ENCODE assay signal across 11 mouse cellular contexts in the genomic region with DNA sequence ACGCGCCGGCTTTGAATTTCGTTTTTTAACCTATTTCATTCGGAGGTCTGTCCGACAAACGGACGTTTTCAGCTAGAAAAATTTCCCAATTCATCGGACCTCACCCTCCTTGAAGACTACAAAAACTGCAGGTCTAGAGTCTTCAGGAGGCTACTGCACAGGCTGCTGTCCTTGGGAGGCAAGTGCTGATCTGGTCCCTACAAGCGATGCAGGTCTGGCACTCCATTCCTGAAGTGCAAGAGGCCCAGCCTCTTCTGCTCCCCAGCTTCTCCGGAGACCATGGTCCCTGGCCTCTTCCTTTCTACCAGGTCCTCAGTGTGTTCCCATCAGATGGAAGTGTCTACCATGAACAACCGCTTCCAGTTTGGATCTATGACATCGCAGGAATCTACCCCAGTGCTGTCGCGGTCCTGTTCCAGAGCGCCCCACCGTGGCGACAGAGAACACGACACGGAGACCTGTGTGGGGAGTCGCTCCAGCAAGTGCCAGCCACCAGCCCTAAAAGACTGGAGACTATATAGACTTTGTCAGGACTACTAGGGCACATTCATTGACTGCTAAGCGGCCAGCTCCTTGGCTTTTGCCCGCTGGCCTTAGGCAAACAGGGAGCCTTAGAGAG. TPM values are rescaled to one million over a fixed set of nuclear protein-coding genes. Genes with fewer than 3 reads are reported as not detected.
DNase-seq lines count a peak whose midpoint lies in the region; ATAC-seq and TF ChIP-seq lines count a peak whose summit lies in the region.
"Not testable (repeated sequence)": the region's sequence is repeated elsewhere in the genome, so short reads cannot be mapped to it uniquely, and the experiment has no call there.
"Had no signal": no experiment of that assay in that cellular context is flagged by ENCODE, and none has a peak within 500 bp of the region (broad histone marks: within the 10 kb centered on the region; RNA-seq: fewer than 3 reads in every experiment).

No protein-coding gene starts in this region.

- peak; percentile 37 to 77 for DNase-seq in adrenal gland, adult (ENCODE audit: inconsistent age in 2 of 2, low spot score in 1 of 2)
- DNase-seq in cerebellum, postnatal 10 days: peak; percentile 73 to 74
- peak; percentile 8 to 29 for DNase-seq in frontal cortex, postnatal 14 days (ENCODE audit: low spot score in 2 of 2)
- DNase-seq in hindbrain, postnatal 0 days (ENCODE audit: low spot score): peak; percentile 54
- DNase-seq in layer of hippocampus, postnatal 10 days (ENCODE audit: low spot score in 2 of 2): peak; percentile 51 to 65
- DNase-seq in neural tube, embryonic 11.5 days (ENCODE audit: low spot score): peak; percentile 72
- peak; percentile 35 for DNase-seq in thymus, postnatal 0 days (ENCODE audit: low spot score)

- not testable (repeated sequence) for H3K27ac ChIP-seq in hindbrain, postnatal 0 days; lung, embryonic 16.5 days (ENCODE audit: low read length); neural tube, embryonic 11.5 days (ENCODE audit: low read depth, low read length)

- H3K27me3 ChIP-seq in hindbrain, postnatal 0 days (ENCODE audit: insufficient read depth, low read length); lung, embryonic 16.5 days (ENCODE audit: control insufficient read depth, insufficient read depth, low read depth, low read length); neural tube, embryonic 11.5 days (ENCODE audit: control insufficient read depth, insufficient read depth, low read length): not testable (repeated sequence)

- not testable (repeated sequence) for H3K9ac ChIP-seq in hindbrain, postnatal 0 days (replicated peaks; ENCODE audit: low read length); lung, embryonic 16.5 days (ENCODE audit: low read length); neural tube, embryonic 11.5 days (ENCODE audit: low read length)

- ATAC-seq in hindbrain, postnatal 0 days: peak; percentile 62
- peak; percentile 22; the same call in 1 of the 2 replicates for ATAC-seq in lung, embryonic 16.5 days (ENCODE audit: low read depth)
- ATAC-seq in neural tube, embryonic 11.5 days (ENCODE audit: insufficient read depth, low FRiP score, low TSS enrichment): peak; percentile 54; the same call in 1 of the 2 replicates

- not testable (repeated sequence) for H3K4me2 ChIP-seq in hindbrain, postnatal 0 days (ENCODE audit: low read depth, low read length); lung, embryonic 16.5 days (ENCODE audit: low read depth, low read length); neural tube, embryonic 11.5 days (ENCODE audit: low read depth)

- WGBS in hindbrain, postnatal 0 days: 10% methylated on average over 14 of the region's 23 CpGs
- WGBS in lung, embryonic 16.5 days: 4% methylated on average over 14 of the region's 23 CpGs
- 4% methylated on average over 14 of the region's 23 CpGs for WGBS in neural tube, embryonic 11.5 days

- peak; percentile 58 for TF ChIP-seq CTCF in hindbrain, postnatal 0 days (IDR thresholded peaks at IDR 0.05; ENCODE audit: low read depth)

- H3K4me1 ChIP-seq in hindbrain, postnatal 0 days (ENCODE audit: insufficient read depth, low read length); lung, embryonic 16.5 days (replicated peaks; ENCODE audit: control insufficient read depth, insufficient read depth, low read length); neural tube, embryonic 11.5 days (ENCODE audit: control insufficient read depth, insufficient read depth, low read length): not testable (repeated sequence)

- not testable (repeated sequence) for H3K36me3 ChIP-seq in hindbrain, postnatal 0 days (ENCODE audit: insufficient read depth, low read length); lung, embryonic 16.5 days (ENCODE audit: control insufficient read depth, insufficient read depth, low read length); neural tube, embryonic 11.5 days (ENCODE audit: control insufficient read depth, insufficient read depth, low read length)

- H3K4me3 ChIP-seq in hindbrain, postnatal 0 days (ENCODE audit: low read length); lung, embryonic 16.5 days (ENCODE audit: low read length); neural tube, embryonic 11.5 days (ENCODE audit: low read depth, low read length): not testable (repeated sequence)

- H3K9me3 ChIP-seq in hindbrain, postnatal 0 days (ENCODE audit: low read length); lung, embryonic 16.5 days (ENCODE audit: control insufficient read depth, low read length); neural tube, embryonic 11.5 days (ENCODE audit: control insufficient read depth, low read length): not testable (repeated sequence)

RNA-seq across cellular contexts. Expression of a gene that starts 2.0 kb away (rescaled TPM):
- total RNA-seq in hindbrain, postnatal 0 days (2014; rRNA removed): not detected in 2 replicates
- polyA plus RNA-seq in hindbrain, postnatal 0 days (2015; fragmentation: Nextera tagmentation; extraction: Ambion mirVana): not detected in 2 replicates
- not detected for total RNA-seq in layer of hippocampus, postnatal 10 days (2021)
- polyA plus RNA-seq in lung, embryonic 16.5 days (2015; fragmentation: Nextera tagmentation; extraction: Ambion mirVana): not detected in 2 replicates
- polyA plus RNA-seq in neural tube, embryonic 11.5 days (2014; fragmentation: Nextera tagmentation; extraction: Ambion mirVana): not detected in 2 replicates
- not detected in 2 replicates for polyA plus RNA-seq in thymus, postnatal 0 days (2015; fragmentation: Nextera tagmentation; extraction: Ambion mirVana)
- polyA plus RNA-seq: frontal cortex, adult 2 months; intestine, embryonic 15.5 days; macrophage had no signal

RNA-seq across cellular contexts. Expression of a gene that starts 7.8 kb away (rescaled TPM):
- 0.47 TPM in 1 of 2 replicates, not detected in the other for total RNA-seq in hindbrain, postnatal 0 days (2014; rRNA removed)
- not detected in 2 replicates for polyA plus RNA-seq in hindbrain, postnatal 0 days (2015; fragmentation: Nextera tagmentation; extraction: Ambion mirVana)
- not detected for total RNA-seq in layer of hippocampus, postnatal 10 days (2021)
- not detected in 2 replicates for polyA plus RNA-seq in lung, embryonic 16.5 days (2015; fragmentation: Nextera tagmentation; extraction: Ambion mirVana)
- polyA plus RNA-seq in neural tube, embryonic 11.5 days (2014; fragmentation: Nextera tagmentation; extraction: Ambion mirVana): not detected in 2 replicates
- not detected in 2 replicates for polyA plus RNA-seq in thymus, postnatal 0 days (2015; fragmentation: Nextera tagmentation; extraction: Ambion mirVana)
- polyA plus RNA-seq: frontal cortex, adult 2 months; intestine, embryonic 15.5 days; macrophage had no signal

RNA-seq across cellular contexts. Expression of a gene that starts 47.1 kb away (rescaled TPM):
- total RNA-seq in hindbrain, postnatal 0 days (2014; rRNA removed): 21.1 and 27.7 TPM in 2 replicates
- polyA plus RNA-seq in hindbrain, postnatal 0 days (2015; fragmentation: Nextera tagmentation; extraction: Ambion mirVana): 26.3 and 29.6 TPM in 2 replicates
- 10 to 100 TPM; 38.2 to 44.0 TPM for total RNA-seq in layer of hippocampus, postnatal 10 days (2021)
- 31.7 and 33.3 TPM in 2 replicates for polyA plus RNA-seq in lung, embryonic 16.5 days (2015; fragmentation: Nextera tagmentation; extraction: Ambion mirVana)
- 40.6 and 42.4 TPM in 2 replicates for polyA plus RNA-seq in neural tube, embryonic 11.5 days (2014; fragmentation: Nextera tagmentation; extraction: Ambion mirVana)
- 40.9 and 51.2 TPM in 2 replicates for polyA plus RNA-seq in thymus, postnatal 0 days (2015; fragmentation: Nextera tagmentation; extraction: Ambion mirVana)

RNA-seq across cellular contexts. Expression of a gene that starts 56.8 kb away (rescaled TPM):
- total RNA-seq in hindbrain, postnatal 0 days (2014; rRNA removed): not detected in 2 replicates
- polyA plus RNA-seq in hindbrain, postnatal 0 days (2015; fragmentation: Nextera tagmentation; extraction: Ambion mirVana): not detected in 2 replicates
- total RNA-seq in layer of hippocampus, postnatal 10 days (2021): not detected
- not detected in 2 replicates for polyA plus RNA-seq in lung, embryonic 16.5 days (2015; fragmentation: Nextera tagmentation; extraction: Ambion mirVana)
- polyA plus RNA-seq in neural tube, embryonic 11.5 days (2014; fragmentation: Nextera tagmentation; extraction: Ambion mirVana): not detected in 2 replicates
- not detected in 2 replicates for polyA plus RNA-seq in thymus, postnatal 0 days (2015; fragmentation: Nextera tagmentation; extraction: Ambion mirVana)
- polyA plus RNA-seq: frontal cortex, adult 2 months; intestine, embryonic 15.5 days; macrophage had no signal

Comparison
In these comparisons a context has a peak if more than half of its experiments do, and no peak if none do; other contexts are left out.
1. DNase-seq: peak in every context shown above with its lines; median percentile 74 in cerebellum, postnatal 10 days; 72 in neural tube, embryonic 11.5 days; 58 in layer of hippocampus, postnatal 10 days; 57 in adrenal gland, adult; 54 in hindbrain, postnatal 0 days; 35 in thymus, postnatal 0 days; 18 in frontal cortex, postnatal 14 days.